Mouse (Mus musculus): ENCODE measurements around the gene Plcb3.

Gene Plcb3

DNA sequence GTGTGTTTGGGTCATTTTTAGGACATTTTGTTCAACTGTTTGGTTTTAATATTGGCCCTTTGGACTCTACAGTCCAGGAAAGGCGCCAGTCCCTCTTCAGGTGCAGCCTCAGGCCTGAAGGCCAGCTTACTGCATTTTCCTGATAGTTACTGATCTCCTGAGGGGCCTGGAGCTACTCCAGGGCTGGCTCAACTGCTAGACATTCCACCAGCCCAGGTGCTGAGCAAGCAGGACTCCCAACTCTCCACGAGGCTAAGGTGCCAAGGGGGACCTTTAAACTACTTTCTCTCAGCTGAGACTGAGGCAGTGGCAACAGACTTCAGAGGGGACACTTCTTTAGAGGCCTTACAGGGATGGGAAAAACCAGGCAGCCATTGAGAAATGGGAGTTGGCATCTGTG is 71.4 kb downstream of the Plcb3 start:
- DNase-seq (ENCODE audit: low read depth, low spot score): no peak

DNA sequence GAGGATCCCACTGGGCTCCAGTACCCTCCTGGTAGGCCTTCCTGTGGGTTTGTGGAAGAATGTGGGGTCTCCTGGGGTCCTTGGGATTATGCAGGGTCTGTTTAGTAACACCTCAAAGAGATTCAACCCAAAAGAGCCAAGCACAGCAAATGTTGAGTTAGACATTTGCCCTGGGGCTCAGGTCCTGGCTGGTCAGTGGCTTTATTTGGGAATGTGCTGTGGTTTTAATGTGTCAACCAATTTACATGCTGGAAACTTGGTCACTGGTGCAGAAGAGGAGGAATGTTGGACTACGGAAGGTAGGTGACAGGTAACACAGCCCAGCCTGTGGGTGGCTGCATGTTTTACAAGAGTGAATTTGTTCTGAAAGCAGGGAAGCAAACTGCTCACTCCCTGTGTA is 73.2 kb downstream of the Plcb3 start:
- DNase-seq (ENCODE audit: low read depth, low spot score): no peak
